Mouse (Mus musculus) erythroblast, embryonic 14.5 days (primary cell): ENCODE measurements around the gene Exph5.

Source experiments
- GATA1 ChIP-seq: IDR thresholded peaks from 2 replicates; pipeline ENCODE4 v1.6.1; 2012; ENCODE audit warnings: low read length, inconsistent platforms, mixed read lengths
- TAL1 ChIP-seq: IDR thresholded peaks from 3 replicates; pipeline ENCODE4 v1.6.1; 2012; ENCODE audit warnings: low read length, inconsistent platforms, mixed read lengths

DNA sequence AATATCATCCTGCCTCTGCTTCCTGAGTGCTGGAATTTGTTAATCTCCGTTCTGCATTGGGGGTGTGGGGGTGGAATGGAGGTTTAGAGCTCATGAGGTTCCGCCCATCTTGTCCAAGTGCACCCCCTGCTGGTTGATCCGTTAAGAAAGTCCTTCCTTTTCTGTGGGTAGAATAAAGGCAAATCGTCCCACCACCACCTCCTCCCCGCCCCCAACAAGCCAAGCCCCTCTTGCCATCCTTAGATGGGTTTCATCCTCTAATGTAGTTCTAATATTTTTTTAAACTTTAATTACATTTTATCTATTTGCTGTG lies 96.9 kb downstream of the Exph5 start:
- no peak for TF ChIP-seq GATA1
- TF ChIP-seq TAL1, result no peak
